Mouse (Mus musculus): Measurements from ENCODE around the gene Gm12845. TPM values are rescaled to one million over a fixed set of nuclear protein-coding genes. Genes with fewer than 3 reads are reported as not detected.

Gene Gm12845
- polyA plus RNA-seq, 1 experiment from 2014 or later = not detected

DNA sequence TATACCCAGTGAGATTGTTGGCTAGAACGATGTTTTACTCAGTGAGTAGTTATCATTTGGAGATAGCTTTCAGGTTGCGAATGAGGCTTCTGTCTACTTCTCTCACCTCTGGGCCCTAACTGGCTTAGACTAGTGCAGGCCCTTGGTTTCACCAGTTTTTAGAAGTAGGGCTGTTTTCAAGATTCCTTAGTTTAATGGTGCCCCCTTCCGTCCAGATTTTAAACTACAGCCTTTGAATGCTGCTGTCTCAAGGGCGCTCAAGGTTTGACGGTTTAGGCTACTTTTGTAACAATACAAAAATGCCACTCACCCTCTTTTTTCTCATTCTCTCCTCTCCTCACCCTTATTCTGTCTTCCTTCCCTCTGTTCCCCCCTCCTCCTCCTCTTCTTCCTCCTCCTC, 46.7 kb downstream of the Gm12845 start:
- Histone ChIP-seq H3K27ac (ENCODE audit: low read depth, low read length) (no peak overlapping the region), H3K9me3 (ENCODE audit: control insufficient read depth, low read length) (no peaks in the 10 kb centered on the region), H3K27me3 (ENCODE audit: control insufficient read depth, insufficient read depth, low read length) (no peaks in the 10 kb centered on the region), H3K4me3 (ENCODE audit: low read depth, low read length) (no peak overlapping the region), H3K4me1 (replicated peaks; ENCODE audit: control insufficient read depth, insufficient read depth, low read length) (no peaks in the 10 kb centered on the region), H3K9ac (ENCODE audit: low read length) (no peak overlapping the region), H3K36me3 (ENCODE audit: control insufficient read depth, insufficient read depth, low read length) (no peaks in the 10 kb centered on the region), H3K4me2 (ENCODE audit: low read depth, low read length, severe bottlenecking) (no peak overlapping the region)
- no peak for ATAC-seq (replicated peaks; ENCODE audit: low FRiP score)
- WGBS = 20% methylated on average over 5 of the region's 5 CpGs
- DNase-seq (ENCODE audit: low spot score) = peak; percentile 66

DNA sequence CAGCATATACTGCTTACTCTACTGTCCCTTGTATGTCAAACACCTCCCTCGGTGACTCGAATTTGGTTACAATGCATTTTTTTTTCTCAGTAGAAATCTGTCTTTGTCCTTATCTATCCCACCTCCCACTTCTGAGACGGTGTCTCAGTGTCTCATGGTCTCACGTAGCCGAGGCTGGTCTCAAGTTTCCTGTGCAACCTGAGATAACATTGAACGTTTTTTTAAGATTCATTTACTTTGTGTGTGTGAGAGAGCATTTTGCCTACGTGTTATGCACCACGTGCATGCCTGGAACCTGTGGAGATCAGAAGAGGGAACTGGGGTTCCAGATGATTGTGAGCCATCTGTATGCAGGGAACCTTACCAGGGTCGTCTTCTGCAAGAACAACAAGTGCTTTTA, 48.7 kb downstream of the Gm12845 start:
- no peak for DNase-seq (ENCODE audit: low spot score)
- ATAC-seq (replicated peaks; ENCODE audit: low FRiP score) = no peak
- Histone ChIP-seq H3K27ac (ENCODE audit: low read depth, low read length) (no peak overlapping the region), H3K27me3 (ENCODE audit: control insufficient read depth, insufficient read depth, low read length) (no peaks in the 10 kb centered on the region), H3K9ac (ENCODE audit: low read length) (no peak overlapping the region), H3K9me3 (ENCODE audit: control insufficient read depth, low read length) (no peaks in the 10 kb centered on the region), H3K36me3 (ENCODE audit: control insufficient read depth, insufficient read depth, low read length) (no peaks in the 10 kb centered on the region), H3K4me2 (ENCODE audit: low read depth, low read length, severe bottlenecking) (no peak overlapping the region), H3K4me3 (ENCODE audit: low read depth, low read length) (no peak overlapping the region), H3K4me1 (replicated peaks; ENCODE audit: control insufficient read depth, insufficient read depth, low read length) (no peaks in the 10 kb centered on the region)
- WGBS = 80% methylated on average over 9 of the region's 9 CpGs

Other genes with a start within 250 kb of the Gm12845 start
- 92.3 and 95.1 TPM in 2 replicates for gene Rnf220, start 227.4 kb upstream of the Gm12845 start, polyA plus RNA-seq (2014; fragmentation: Nextera tagmentation; extraction: Ambion mirVana)
- 146 TPM in 2 replicates for gene Eri3, start 174.0 kb upstream of the Gm12845 start, polyA plus RNA-seq (2014; fragmentation: Nextera tagmentation; extraction: Ambion mirVana)
- gene Dmap1, start 42.1 kb upstream of the Gm12845 start, polyA plus RNA-seq (2014; fragmentation: Nextera tagmentation; extraction: Ambion mirVana) = 79.1 and 85.9 TPM in 2 replicates
- gene Klf17, start 41.2 kb downstream of the Gm12845 start, polyA plus RNA-seq (2014; fragmentation: Nextera tagmentation; extraction: Ambion mirVana) = not detected in 2 replicates
- 8.1 and 9.0 TPM in 2 replicates for gene Slc6a9, start 110.1 kb downstream of the Gm12845 start, polyA plus RNA-seq (2014; fragmentation: Nextera tagmentation; extraction: Ambion mirVana)
- 1.7 and 2.1 TPM in 2 replicates for gene Ccdc24, start 148.1 kb downstream of the Gm12845 start, polyA plus RNA-seq (2014; fragmentation: Nextera tagmentation; extraction: Ambion mirVana)
- gene B4galt2, start 159.1 kb downstream of the Gm12845 start, polyA plus RNA-seq (2014; fragmentation: Nextera tagmentation; extraction: Ambion mirVana) = 31.3 and 34.5 TPM in 2 replicates
- gene Atp6v0b, start 162.9 kb downstream of the Gm12845 start, polyA plus RNA-seq (2014; fragmentation: Nextera tagmentation; extraction: Ambion mirVana) = 187 and 195 TPM in 2 replicates
- 28.4 and 32.4 TPM in 2 replicates for gene Dph2, start 167.6 kb downstream of the Gm12845 start, polyA plus RNA-seq (2014; fragmentation: Nextera tagmentation; extraction: Ambion mirVana)
- 62.0 and 64.6 TPM in 2 replicates for gene Ipo13, start 190.6 kb downstream of the Gm12845 start, polyA plus RNA-seq (2014; fragmentation: Nextera tagmentation; extraction: Ambion mirVana)
- 0.43 and 1.2 TPM in 2 replicates for gene Artn, start 205.4 kb downstream of the Gm12845 start, polyA plus RNA-seq (2014; fragmentation: Nextera tagmentation; extraction: Ambion mirVana)

All from forebrain, embryonic 11.5 days (tissue).